Mouse (Mus musculus) heart, embryonic 14.5 days (tissue): ENCODE results near the gene Iglon5. TPM values are rescaled to one million over a fixed set of nuclear protein-coding genes. Genes with fewer than 3 reads are reported as not detected.

Experiments used
- ATAC-seq: fragments of 200-750 bp; cut with Nextera tagmentation; 2 replicates; pipeline ENCODE4 v1.8.0; 2017; ENCODE audit warnings: low read depth, moderate TSS enrichment; ENCODE audit not compliant: insufficient number of reproducible peaks, insufficient read depth, low FRiP score
- H3K27ac ChIP-seq, 2 experiments: fragments of 200-500 bp in 1 of 2; fragments of 300-500 bp in 1 of 2; sonication (generic) in 1 of 2; replicated peaks in 1 of 2; 2 replicates each; pipeline ENCODE4 v1.5.1; 2012 to 2014; ENCODE audit warnings: low read depth in 2 of 2, low read length in 2 of 2, control low read depth in 1 of 2, mild to moderate bottlenecking in 1 of 2, mixed read lengths in 1 of 2; ENCODE audit not compliant: control insufficient read depth in 1 of 2, insufficient read depth in 1 of 2
- H3K27me3 ChIP-seq: fragments of 300-500 bp; sonication (generic); 2 replicates; pipeline ENCODE4 v1.6.1; 2014; ENCODE audit warnings: mild to moderate bottlenecking, low read length, control low read depth; ENCODE audit not compliant: control insufficient read depth, insufficient read depth
- H3K36me3 ChIP-seq: fragments of 300-500 bp; sonication (generic); 2 replicates; pipeline ENCODE4 v1.6.1; 2014; ENCODE audit warnings: mild to moderate bottlenecking, control low read depth, low read length, mixed read lengths; ENCODE audit not compliant: control insufficient read depth, insufficient read depth
- H3K4me1 ChIP-seq, 2 experiments: fragments of 200-500 bp in 1 of 2; fragments of 300-500 bp in 1 of 2; sonication (generic) in 1 of 2; 2 replicates each; pipeline ENCODE4 v1.6.1; 2012 to 2014; ENCODE audit warnings: low read length in 2 of 2, control low read depth in 1 of 2, mixed read lengths in 1 of 2; ENCODE audit not compliant: control insufficient read depth in 2 of 2, insufficient read depth in 2 of 2
- H3K4me2 ChIP-seq: fragments of 300-500 bp; sonication (generic); 2 replicates; pipeline ENCODE4 v1.6.1; 2014; ENCODE audit warnings: mild to moderate bottlenecking, low read length
- H3K4me3 ChIP-seq, 2 experiments: fragments of 200-500 bp in 1 of 2; fragments of 300-500 bp in 1 of 2; sonication (generic) in 1 of 2; 2 replicates each; pipeline ENCODE4 v1.5.1; 2012 to 2014; ENCODE audit warnings: low read length in 2 of 2, mild to moderate bottlenecking in 2 of 2, control low read depth in 1 of 2, low read depth in 1 of 2, moderate library complexity in 1 of 2; ENCODE audit not compliant: control insufficient read depth in 1 of 2, insufficient read depth in 1 of 2
- H3K9ac ChIP-seq: fragments of 300-500 bp; sonication (generic); 2 replicates; pipeline ENCODE4 v1.6.1; 2014; ENCODE audit warnings: mild to moderate bottlenecking, low read length
- H3K9me3 ChIP-seq: fragments of 300-500 bp; sonication (generic); 2 replicates; pipeline ENCODE4 v1.6.1; 2016; ENCODE audit warnings: low read length, control low read depth; ENCODE audit not compliant: control insufficient read depth
- WGBS: fragments of 180-500 bp; shearing (Covaris S2); extraction: QIAGEN DNeasy Blood & Tissue Kit; methylation state at CpG from one replicate; pipeline ENCODE4 v1.1.7; 2014; 5-methylcytosine and 5-hydroxymethylcytosine counted together
- polyA plus RNA-seq: library from polyadenylated mRNA; unstranded; fragments of >200 nt; fragmentation: Nextera tagmentation; extraction: Ambion mirVana; gene quantifications from 2 replicates; pipeline ENCODE4 v1.2.1, GENCODE M21; 2014

Iglon5 gene
- polyA plus RNA-seq, 1 experiment from 2014 or later = 0.09 TPM

GRCm38 (mm10) chr7:43515076-43515475 lies 25.2 kb upstream of the Iglon5 start:
- WGBS = 72% methylated on average over 5 of the region's 5 CpGs
- no peak overlapping the region for H3K4me3 ChIP-seq
- no peaks in the 10 kb centered on the region for H3K4me1 ChIP-seq
- no peak for ATAC-seq
- H3K36me3 ChIP-seq = no peaks in the 10 kb centered on the region
- no peaks in the 10 kb centered on the region for H3K27me3 ChIP-seq
- no peaks in the 10 kb centered on the region for H3K9me3 ChIP-seq
- no peak overlapping the region for H3K9ac ChIP-seq
- no peak overlapping the region for H3K4me2 ChIP-seq
- H3K27ac ChIP-seq = no peak overlapping the region

DNA sequence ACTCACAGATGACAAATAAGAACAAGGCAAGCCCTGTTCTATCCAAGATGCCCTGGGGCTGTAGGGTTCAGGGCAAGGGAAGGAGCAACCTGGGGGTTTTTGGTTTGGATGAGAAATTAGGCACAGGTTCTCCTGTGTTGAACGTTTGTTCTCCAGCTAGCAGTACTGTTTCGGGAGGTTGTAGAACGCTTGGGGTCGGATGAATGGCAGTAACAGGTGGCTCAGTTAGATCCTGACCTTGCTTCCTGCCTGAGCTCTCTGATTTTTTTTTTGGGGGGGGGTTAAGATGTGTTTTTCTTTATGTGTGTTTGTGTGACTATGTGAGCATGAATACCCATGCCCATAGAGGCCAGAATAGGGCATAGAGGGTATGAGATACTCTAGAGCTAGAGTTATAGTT lies 22.6 kb upstream of the Iglon5 start:
- no peak for ATAC-seq
- no peak overlapping the region for H3K27ac ChIP-seq
- H3K4me2 ChIP-seq = no peak overlapping the region
- no peaks in the 10 kb centered on the region for H3K9me3 ChIP-seq
- 73% methylated on average over 4 of the region's 4 CpGs for WGBS
- H3K27me3 ChIP-seq = no peaks in the 10 kb centered on the region
- no peaks in the 10 kb centered on the region for H3K4me1 ChIP-seq
- no peak overlapping the region for H3K4me3 ChIP-seq
- H3K9ac ChIP-seq = no peak overlapping the region
- H3K36me3 ChIP-seq = no peaks in the 10 kb centered on the region

DNA sequence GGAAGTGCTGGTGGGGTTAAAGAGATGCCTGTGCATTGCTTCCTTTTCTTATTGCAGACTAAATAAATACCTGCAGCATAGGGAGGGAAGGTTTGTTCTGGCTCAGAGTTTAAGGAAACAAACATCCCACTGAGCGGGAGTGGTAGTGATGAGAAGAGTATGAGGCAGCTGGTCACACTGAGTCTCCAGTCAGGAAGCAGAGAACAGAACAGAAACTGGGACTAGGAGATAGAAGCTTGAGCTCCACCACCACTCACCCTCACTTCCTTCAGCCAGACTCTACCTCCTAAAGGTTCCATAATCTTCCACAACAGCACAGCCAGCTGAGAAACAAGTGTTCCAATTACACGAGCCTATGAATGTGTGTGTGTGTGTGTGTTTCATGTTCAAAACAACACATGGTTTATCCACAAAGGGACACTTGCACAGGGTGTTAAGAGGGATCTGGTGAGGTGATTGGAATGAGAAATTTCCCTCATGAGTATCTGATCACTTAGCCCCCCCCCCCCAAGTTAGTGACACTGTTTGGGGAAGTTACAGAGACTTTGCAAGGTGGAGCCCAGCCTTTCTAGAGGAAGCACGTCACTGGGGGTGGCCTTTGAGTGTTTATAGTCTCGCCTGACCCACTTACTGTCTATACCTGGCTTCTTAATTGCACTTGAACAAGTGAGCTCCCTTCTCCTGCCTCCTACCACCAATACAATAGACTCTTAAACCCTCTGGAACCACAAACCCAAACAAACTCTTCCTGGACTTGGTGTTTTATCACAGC lies 22.0 kb upstream of the Iglon5 start:
- no peak overlapping the region for H3K4me3 ChIP-seq
- H3K4me1 ChIP-seq = no peaks in the 10 kb centered on the region
- ATAC-seq = no peak
- H3K4me2 ChIP-seq = no peak overlapping the region
- no peaks in the 10 kb centered on the region for H3K27me3 ChIP-seq
- no peak overlapping the region for H3K27ac ChIP-seq
- H3K9ac ChIP-seq = no peak overlapping the region
- H3K36me3 ChIP-seq = no peaks in the 10 kb centered on the region
- WGBS = 47% methylated on average over 4 of the region's 4 CpGs
- no peaks in the 10 kb centered on the region for H3K9me3 ChIP-seq

GRCm38 (mm10) chr7:43495343-43496021 lies 5.6 kb upstream of the Iglon5 start:
- Histone ChIP-seq H3K4me3 (no peak overlapping the region), H3K9me3 (0 out of 2 replicates have a peak, but pooled peaks cover 4% of the 10 kb centered on the region), H3K4me2 (no peak overlapping the region), H3K27me3 (peaks cover 18% of the 10 kb centered on the region), H3K27ac (no peak overlapping the region), H3K9ac (no peak overlapping the region), H3K36me3 (no peaks in the 10 kb centered on the region), H3K4me1 (no peaks in the 10 kb centered on the region)
- WGBS = 17% methylated on average over 21 of the region's 21 CpGs
- no peak for ATAC-seq

- H3K27ac ChIP-seq = no peak overlapping the region
- H3K9me3 ChIP-seq = no peaks in the 10 kb centered on the region
- H3K9ac ChIP-seq = no peak overlapping the region
- H3K4me3 ChIP-seq = no peak overlapping the region
- ATAC-seq = no peak
- 53% methylated on average over 9 of the region's 9 CpGs for WGBS
- H3K36me3 ChIP-seq = no peaks in the 10 kb centered on the region
- no peak overlapping the region for H3K4me2 ChIP-seq
- peaks cover 39% of the 10 kb centered on the region for H3K27me3 ChIP-seq
- peaks cover 0 to 4% of the 10 kb centered on the region in 2 experiments; a peak in 1 of 4 replicates for H3K4me1 ChIP-seq
Measured at GRCm38 (mm10) chr7:43490861-43491260, 986 bp upstream of the Iglon5 start.

DNA sequence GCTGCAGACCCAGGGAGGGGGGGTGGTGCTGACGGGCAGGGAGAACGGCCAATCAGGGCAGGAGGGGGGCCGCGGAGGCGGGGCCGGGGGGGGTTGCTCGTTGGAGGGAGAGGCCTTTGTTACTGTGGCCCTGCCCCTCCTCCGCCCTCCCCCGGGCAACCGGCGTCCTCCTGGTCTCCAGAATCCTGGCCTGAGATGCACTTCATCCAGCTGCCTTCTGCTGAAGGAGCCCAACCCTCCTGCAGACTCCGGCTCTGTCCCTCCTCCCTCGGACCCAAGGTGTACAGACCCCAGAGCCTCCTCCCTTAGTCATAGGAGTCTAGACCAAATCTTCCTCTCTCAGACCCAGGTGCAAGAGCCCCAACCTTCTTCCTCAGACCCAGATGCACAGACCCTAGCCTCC lies 308 bp upstream of the Iglon5 start:
- under 1% methylated on average over 12 of the region's 13 CpGs for WGBS
- H3K27ac ChIP-seq = no peak overlapping the region
- peak overlapping the region; percentile 16 to 34; a peak in 2 of 4 replicates for H3K4me3 ChIP-seq
- H3K9me3 ChIP-seq = no peaks in the 10 kb centered on the region
- H3K9ac ChIP-seq = no peak overlapping the region
- H3K4me2 ChIP-seq = peak overlapping the region; percentile 61
- peaks cover 33% of the 10 kb centered on the region for H3K27me3 ChIP-seq
- ATAC-seq = 0 out of 2 replicates have a peak, but pooled peaks have one; percentile 29
- H3K36me3 ChIP-seq = no peaks in the 10 kb centered on the region
- peaks cover 0 to 4% of the 10 kb centered on the region in 2 experiments; a peak in 1 of 4 replicates for H3K4me1 ChIP-seq

GRCm38 (mm10) chr7:43488646-43489045 lies 1.2 kb downstream of the Iglon5 start:
- H3K27me3 ChIP-seq = peaks cover 27% of the 10 kb centered on the region
- no peaks in the 10 kb centered on the region for H3K36me3 ChIP-seq
- H3K4me2 ChIP-seq = no peak overlapping the region
- H3K9me3 ChIP-seq = no peaks in the 10 kb centered on the region
- no peak overlapping the region for H3K4me3 ChIP-seq
- H3K4me1 ChIP-seq = peaks cover 0 to 4% of the 10 kb centered on the region in 2 experiments; a peak in 1 of 4 replicates
- 31% methylated on average over 5 of the region's 5 CpGs for WGBS
- H3K27ac ChIP-seq = no peak overlapping the region
- no peak overlapping the region for H3K9ac ChIP-seq
- no peak for ATAC-seq
